Mouse (Mus musculus) heart, postnatal 0 days (tissue): Measurements from ENCODE around the gene Tdpoz5. TPM values are rescaled to one million over a fixed set of nuclear protein-coding genes. Genes with fewer than 3 reads are reported as not detected.
"Not testable (repeated sequence)": the region's sequence is repeated elsewhere in the genome, so short reads cannot be mapped to it uniquely, and the experiment has no call there.

Source experiments
- ATAC-seq: fragments of 200-750 bp; cut with Nextera tagmentation; 2 replicates; pipeline ENCODE4 v1.8.0; 2017; ENCODE audit warnings: low read depth, moderate number of reproducible peaks, moderate library complexity; ENCODE audit not compliant: insufficient read depth
- DNase-seq: peaks from one replicate; pipeline ENCODE4 v3.0.0-alpha.2; 2016; ENCODE audit warnings: low spot score
- H3K27ac ChIP-seq: fragments of 300-500 bp; sonication (generic); 2 replicates; pipeline ENCODE4 v1.5.1; 2014; ENCODE audit warnings: low read depth, mild to moderate bottlenecking
- H3K27me3 ChIP-seq: fragments of 300-500 bp; sonication (generic); 2 replicates; pipeline ENCODE4 v1.6.1; 2014; ENCODE audit warnings: low read length, mixed read lengths; ENCODE audit not compliant: control insufficient read depth, insufficient read depth
- H3K36me3 ChIP-seq: fragments of 300-500 bp; sonication (generic); replicated peaks from 2 replicates; pipeline ENCODE4 v1.6.1; 2014; ENCODE audit warnings: low read length, mixed read lengths; ENCODE audit not compliant: control insufficient read depth, insufficient read depth
- H3K4me1 ChIP-seq: fragments of 300-500 bp; sonication (generic); 2 replicates; pipeline ENCODE4 v1.6.1; 2014; ENCODE audit warnings: antibody characterized with exemption; ENCODE audit not compliant: control insufficient read depth, insufficient read depth
- H3K4me2 ChIP-seq: fragments of 300-500 bp; sonication (generic); 2 replicates; pipeline ENCODE4 v1.6.1; 2014; ENCODE audit warnings: low read depth, mild to moderate bottlenecking, low read length, moderate library complexity
- H3K4me3 ChIP-seq: fragments of 300-500 bp; sonication (generic); 2 replicates; pipeline ENCODE4 v1.5.1; 2014; ENCODE audit warnings: low read depth, low read length
- H3K9ac ChIP-seq: fragments of 300-500 bp; sonication (generic); replicated peaks from 2 replicates; pipeline ENCODE4 v1.6.1; 2014; ENCODE audit warnings: low read depth, low read length, mixed read lengths
- H3K9me3 ChIP-seq: fragments of 300-500 bp; sonication (generic); replicated peaks from 2 replicates; pipeline ENCODE4 v1.6.1; 2016; ENCODE audit warnings: low read length; ENCODE audit not compliant: control insufficient read depth
- WGBS: fragments of 180-500 bp; shearing (Covaris S2); extraction: QIAGEN DNeasy Blood & Tissue Kit; methylation state at CpG from one replicate; pipeline ENCODE4 v1.1.7; 2014; 5-methylcytosine and 5-hydroxymethylcytosine counted together
- polyA plus RNA-seq: library from polyadenylated mRNA; unstranded; fragments of >200 nt; fragmentation: Nextera tagmentation; extraction: Ambion mirVana; gene quantifications from 2 replicates; pipeline ENCODE4 v1.2.1, GENCODE M21; 2015
- total RNA-seq: library from RNA; depleted of rRNA; stranded (reverse); fragments of >200 nt; gene quantifications from 2 replicates; pipeline ENCODE4 v1.2.3, GENCODE M21; 2014; ENCODE audit warnings: low replicate concordance; rRNA removed

Gene Tdpoz5
- total RNA-seq (not detected in 2 replicates), polyA plus RNA-seq (not detected in 2 replicates)

GRCm38 (mm10) chr3:93961214-93961613 is at the start of gene Tdpoz5:
Tdpoz5 (minus strand) TSS chr3:93961314.
- not testable (repeated sequence) for H3K4me3 ChIP-seq, H3K9me3 ChIP-seq, H3K27ac ChIP-seq, H3K36me3 ChIP-seq, H3K27me3 ChIP-seq, H3K4me2 ChIP-seq, H3K9ac ChIP-seq, H3K4me1 ChIP-seq, DNase-seq, ATAC-seq
- 55% methylated on average over 2 of the region's 4 CpGs for WGBS

DNA sequence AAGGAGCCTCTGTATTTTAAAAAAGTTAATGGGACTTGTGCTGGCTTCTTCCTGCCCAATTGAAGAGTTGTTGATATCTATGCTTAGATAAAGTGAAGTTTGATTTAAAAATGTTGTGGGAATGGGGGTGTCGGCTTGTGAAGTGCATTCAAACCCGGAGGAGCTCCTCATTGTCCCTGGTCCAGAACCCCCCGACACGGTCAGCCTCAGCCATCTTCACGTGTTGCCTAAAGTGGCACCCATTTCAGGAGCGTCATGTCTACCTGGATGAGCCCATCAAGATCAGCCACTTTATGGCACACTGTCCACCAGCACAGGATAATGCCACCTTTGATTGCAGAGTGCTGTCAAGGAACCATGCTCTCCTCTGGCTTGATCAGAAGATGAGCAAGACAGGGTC is 7.8 kb upstream of the Tdpoz5 start:
- ATAC-seq, H3K4me2 ChIP-seq, H3K9ac ChIP-seq, H3K4me1 ChIP-seq, H3K4me3 ChIP-seq, H3K27ac ChIP-seq, DNase-seq, H3K9me3 ChIP-seq, H3K36me3 ChIP-seq, H3K27me3 ChIP-seq: not testable (repeated sequence)
- 87% methylated on average over 6 of the region's 6 CpGs for WGBS

DNA sequence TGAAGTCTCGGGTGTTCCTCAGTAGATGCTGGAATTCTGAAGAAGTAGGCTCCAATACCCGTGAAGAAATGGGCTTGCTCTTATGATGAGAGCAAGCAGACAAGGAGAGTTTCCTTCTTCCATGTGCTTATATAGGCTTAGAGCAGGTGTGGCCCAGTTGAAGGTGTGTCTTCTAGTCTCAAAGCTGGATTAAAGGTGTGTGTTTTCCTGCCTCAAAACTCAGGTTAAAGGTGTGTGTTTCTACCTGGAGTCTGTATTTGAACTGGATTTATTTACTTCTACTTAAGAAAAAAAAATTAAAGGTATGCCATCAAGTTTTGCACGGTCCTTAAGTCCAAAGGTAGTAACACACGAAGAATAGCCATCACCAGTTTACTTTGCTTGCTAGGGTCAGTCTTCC is 17.7 kb downstream of the Tdpoz5 start, which contains the start of gene Gm9117:
Gm9117 (minus strand) TSS at position 101 of the 400 bp plus-strand sequence.
- not testable (repeated sequence) for H3K9ac ChIP-seq, H3K4me1 ChIP-seq, H3K4me3 ChIP-seq, H3K36me3 ChIP-seq, H3K9me3 ChIP-seq, DNase-seq, ATAC-seq, H3K27ac ChIP-seq, H3K27me3 ChIP-seq, H3K4me2 ChIP-seq
- WGBS, result 72% methylated on average over 3 of the region's 4 CpGs

DNA sequence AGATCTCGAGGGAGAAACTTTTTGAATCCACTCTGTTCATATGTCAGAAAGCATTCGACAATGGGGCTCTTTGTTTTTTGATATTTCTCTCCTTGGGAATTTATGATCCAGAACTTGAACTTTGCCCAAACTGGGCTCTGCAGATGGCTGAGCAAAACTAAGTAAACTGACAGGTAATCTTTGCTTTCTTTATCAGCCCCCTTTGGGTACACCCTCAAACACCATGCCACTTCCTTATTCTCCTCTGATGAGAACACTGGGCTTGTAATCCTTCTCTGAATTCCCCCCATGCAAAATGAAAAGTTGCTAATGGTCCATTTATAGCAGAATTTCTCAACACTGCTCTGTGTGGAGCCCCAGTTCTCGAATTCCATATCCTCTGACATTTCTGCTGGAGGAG is 22.7 kb downstream of the Tdpoz5 start:
- not testable (repeated sequence) for H3K36me3 ChIP-seq, H3K4me3 ChIP-seq, H3K4me2 ChIP-seq, ATAC-seq, H3K9me3 ChIP-seq, H3K27ac ChIP-seq, H3K9ac ChIP-seq, H3K4me1 ChIP-seq, DNase-seq, H3K27me3 ChIP-seq
- no CpG with 5 or more reads among the region's 3 CpGs for WGBS

Other genes starting within 250 kb of the Tdpoz5 start
- not detected in 2 replicates for gene Gm5773, start 188.3 kb downstream of the Tdpoz5 start, total RNA-seq
- not detected in 2 replicates for gene Gm5773, start 188.3 kb downstream of the Tdpoz5 start, polyA plus RNA-seq
- not detected in 2 replicates for gene Tdpoz4, start 164.9 kb downstream of the Tdpoz5 start, total RNA-seq
- not detected in 2 replicates for gene Tdpoz4, start 164.9 kb downstream of the Tdpoz5 start, polyA plus RNA-seq
- gene Tdpoz3, start 135.3 kb downstream of the Tdpoz5 start, total RNA-seq, result not detected in 2 replicates
- not detected in 2 replicates for gene Tdpoz3, start 135.3 kb downstream of the Tdpoz5 start, polyA plus RNA-seq
- not detected in 2 replicates for gene Gm9117, start 17.8 kb downstream of the Tdpoz5 start, total RNA-seq
- not detected in 2 replicates for gene Gm9117, start 17.8 kb downstream of the Tdpoz5 start, polyA plus RNA-seq
- gene Gm9125, start 93.6 kb upstream of the Tdpoz5 start, total RNA-seq, result not detected in 2 replicates
- not detected in 2 replicates for gene Gm9125, start 93.6 kb upstream of the Tdpoz5 start, polyA plus RNA-seq
- gene Gm10697, start 111.3 kb upstream of the Tdpoz5 start, total RNA-seq, result not detected in 2 replicates
- not detected in 2 replicates for gene Gm10697, start 111.3 kb upstream of the Tdpoz5 start, polyA plus RNA-seq
- not detected in 2 replicates for gene Gm10696, start 216.9 kb upstream of the Tdpoz5 start, total RNA-seq
- gene Gm10696, start 216.9 kb upstream of the Tdpoz5 start, polyA plus RNA-seq, result not detected in 2 replicates
- gene Gm5286, start 235.4 kb upstream of the Tdpoz5 start, total RNA-seq, result not detected in 2 replicates
- not detected in 2 replicates for gene Gm5286, start 235.4 kb upstream of the Tdpoz5 start, polyA plus RNA-seq